Mouse (Mus musculus) brain, embryonic 14.5 days (tissue): ENCODE data around the gene Fam189a1.

Experiments used
- CTCF ChIP-seq: fragments of 200-500 bp; IDR thresholded peaks from 2 replicates; pipeline ENCODE4 v1.5.1; 2012; ENCODE audit warnings: inconsistent platforms, mild to moderate bottlenecking, moderate library complexity, borderline replicate concordance; ENCODE audit not compliant: insufficient read depth, insufficient read length; ENCODE audit errors: extremely low read depth
- POLR2A ChIP-seq: fragments of 200-500 bp; IDR thresholded peaks from 2 replicates; pipeline ENCODE4 v1.6.1; 2012; ENCODE audit warnings: mild to moderate bottlenecking, inconsistent platforms, borderline replicate concordance; ENCODE audit not compliant: poor library complexity, insufficient read depth, insufficient read length, severe bottlenecking; ENCODE audit errors: extremely low read depth

- TF ChIP-seq CTCF (no peak), POLR2A (no peak)
Observed at GRCm38 (mm10) chr7:64805100-64805499, 351.3 kb downstream of the Fam189a1 start.
